Mouse (Mus musculus) stomach, embryonic 15.5 days (tissue): ENCODE results near the gene Kif26a. TPM values are rescaled to one million over a fixed set of nuclear protein-coding genes. Genes with fewer than 3 reads are reported as not detected.

ENCODE experiments used
- ATAC-seq: fragments of 200-750 bp; cut with Nextera tagmentation; 2 replicates; pipeline ENCODE4 v1.8.0; 2017; ENCODE audit warnings: low read depth, moderate number of reproducible peaks, moderate TSS enrichment; ENCODE audit not compliant: insufficient read depth, low FRiP score
- H3K27ac ChIP-seq: fragments of 300-500 bp; sonication (generic); 2 replicates; pipeline ENCODE4 v1.5.1; 2015; ENCODE audit warnings: mild to moderate bottlenecking, inconsistent platforms
- H3K27me3 ChIP-seq: fragments of 300-500 bp; sonication (generic); replicated peaks from 2 replicates; pipeline ENCODE4 v1.6.1; 2015; ENCODE audit warnings: inconsistent platforms
- H3K36me3 ChIP-seq: fragments of 300-500 bp; sonication (generic); 2 replicates; pipeline ENCODE4 v1.6.1; 2015; ENCODE audit warnings: inconsistent platforms
- H3K4me1 ChIP-seq: fragments of 300-500 bp; sonication (generic); 2 replicates; pipeline ENCODE4 v1.6.1; 2015; ENCODE audit warnings: inconsistent platforms
- H3K4me2 ChIP-seq: fragments of 300-500 bp; sonication (generic); 2 replicates; pipeline ENCODE4 v1.6.1; 2015; ENCODE audit warnings: mild to moderate bottlenecking, inconsistent platforms
- H3K4me3 ChIP-seq: fragments of 300-500 bp; sonication (generic); replicated peaks from 2 replicates; pipeline ENCODE4 v1.5.1; 2015; ENCODE audit warnings: inconsistent platforms
- H3K9ac ChIP-seq: fragments of 300-500 bp; sonication (generic); 2 replicates; pipeline ENCODE4 v1.6.1; 2015; ENCODE audit warnings: inconsistent platforms
- H3K9me3 ChIP-seq: fragments of 300-500 bp; sonication (generic); 2 replicates; pipeline ENCODE4 v1.6.1; 2016; ENCODE audit warnings: inconsistent platforms
- WGBS: fragments of 180-500 bp; shearing (Covaris S2); methylation state at CpG from one replicate; pipeline ENCODE4 v1.1.7; 2015; 5-methylcytosine and 5-hydroxymethylcytosine counted together
- polyA plus RNA-seq: library from polyadenylated mRNA; unstranded; fragments of >200 nt; fragmentation: Nextera tagmentation; extraction: Ambion mirVana; gene quantifications from 2 replicates; pipeline ENCODE4 v1.2.1, GENCODE M21; 2015

Kif26a gene
- polyA plus RNA-seq, 1 experiment from 2014 or later: 2.9 TPM

GRCm38 (mm10) chr12:112172214-112172613 is 26.2 kb downstream of the Kif26a start:
- Histone ChIP-seq H3K4me3 (no peak overlapping the region), H3K27me3 (no peaks in the 10 kb centered on the region), H3K9me3 (no peaks in the 10 kb centered on the region), H3K27ac (no peak overlapping the region), H3K4me2 (no peak overlapping the region), H3K4me1 (peaks cover 10% of the 10 kb centered on the region; the same call in 1 of the 2 replicates), H3K36me3 (0 out of 2 replicates have a peak, but pooled peaks cover 2% of the 10 kb centered on the region), H3K9ac (no peak overlapping the region)
- 60% methylated on average over 8 of the region's 8 CpGs for WGBS
- no peak for ATAC-seq

- Histone ChIP-seq H3K4me2 (no peak overlapping the region), H3K9ac (no peak overlapping the region), H3K4me1 (peaks cover 7% of the 10 kb centered on the region; the same call in 1 of the 2 replicates), H3K9me3 (no peaks in the 10 kb centered on the region), H3K27me3 (no peaks in the 10 kb centered on the region), H3K4me3 (no peak overlapping the region), H3K36me3 (0 out of 2 replicates have a peak, but pooled peaks cover 2% of the 10 kb centered on the region), H3K27ac (no peak overlapping the region)
- no peak for ATAC-seq
- 92% methylated on average over 19 of the region's 19 CpGs for WGBS
These were observed 31.7 kb downstream of the Kif26a start for GRCm38 (mm10) chr12:112177679-112178078.

GRCm38 (mm10) chr12:112179687-112180086 is 33.7 kb downstream of the Kif26a start:
- Histone ChIP-seq H3K27ac (no peak overlapping the region), H3K9me3 (no peaks in the 10 kb centered on the region), H3K4me3 (no peak overlapping the region), H3K4me2 (no peak overlapping the region), H3K4me1 (peaks cover 15% of the 10 kb centered on the region), H3K27me3 (no peaks in the 10 kb centered on the region), H3K36me3 (0 out of 2 replicates have a peak, but pooled peaks cover 2% of the 10 kb centered on the region), H3K9ac (no peak overlapping the region)
- 83% methylated on average over 13 of the region's 13 CpGs for WGBS
- no peak for ATAC-seq

GRCm38 (mm10) chr12:112181921-112182608 is 36.1 kb downstream of the Kif26a start:
- H3K4me1 ChIP-seq: peaks cover 17% of the 10 kb centered on the region
- H3K36me3 ChIP-seq: no peaks in the 10 kb centered on the region
- WGBS: 40% methylated on average over 7 of the region's 7 CpGs
- no peaks in the 10 kb centered on the region for H3K9me3 ChIP-seq
- H3K4me3 ChIP-seq: no peak overlapping the region
- no peaks in the 10 kb centered on the region for H3K27me3 ChIP-seq
- ATAC-seq: no peak
- H3K27ac ChIP-seq: no peak overlapping the region
- H3K9ac ChIP-seq: no peak overlapping the region
- no peak overlapping the region for H3K4me2 ChIP-seq

- no peak overlapping the region for H3K27ac ChIP-seq
- 39% methylated on average over 7 of the region's 7 CpGs for WGBS
- H3K9ac ChIP-seq: no peak overlapping the region; the same call in 1 of the 2 replicates
- H3K27me3 ChIP-seq: no peaks in the 10 kb centered on the region
- no peak for ATAC-seq
- no peaks in the 10 kb centered on the region for H3K9me3 ChIP-seq
- no peak overlapping the region for H3K4me3 ChIP-seq
- peaks cover 17% of the 10 kb centered on the region for H3K4me1 ChIP-seq
- H3K4me2 ChIP-seq: no peak overlapping the region
- no peaks in the 10 kb centered on the region for H3K36me3 ChIP-seq
These were observed 36.6 kb downstream of the Kif26a start for GRCm38 (mm10) chr12:112182609-112182955.

GRCm38 (mm10) chr12:112183675-112184074 is 37.7 kb downstream of the Kif26a start:
- ATAC-seq: no peak
- WGBS: 52% methylated on average over 6 of the region's 6 CpGs
- peak overlapping the region; percentile 80 for H3K27ac ChIP-seq
- H3K4me1 ChIP-seq: peaks cover 17% of the 10 kb centered on the region
- H3K9ac ChIP-seq: no peak overlapping the region
- no peak overlapping the region for H3K4me3 ChIP-seq
- H3K9me3 ChIP-seq: no peaks in the 10 kb centered on the region
- H3K4me2 ChIP-seq: no peak overlapping the region
- no peaks in the 10 kb centered on the region for H3K27me3 ChIP-seq
- no peaks in the 10 kb centered on the region for H3K36me3 ChIP-seq

GRCm38 (mm10) chr12:112184390-112184789 is 38.4 kb downstream of the Kif26a start:
- WGBS: 30% methylated on average over 3 of the region's 3 CpGs
- no peaks in the 10 kb centered on the region for H3K36me3 ChIP-seq
- ATAC-seq: peak; percentile 36; the same call in 1 of the 2 replicates
- peaks cover 17% of the 10 kb centered on the region for H3K4me1 ChIP-seq
- H3K27me3 ChIP-seq: no peaks in the 10 kb centered on the region
- peak overlapping the region; percentile 67 for H3K27ac ChIP-seq
- no peak overlapping the region for H3K9ac ChIP-seq
- no peak overlapping the region for H3K4me3 ChIP-seq
- H3K9me3 ChIP-seq: no peaks in the 10 kb centered on the region
- no peak overlapping the region for H3K4me2 ChIP-seq

GRCm38 (mm10) chr12:112186899-112187298 is 40.9 kb downstream of the Kif26a start:
- no peak overlapping the region for H3K27ac ChIP-seq
- H3K36me3 ChIP-seq: no peaks in the 10 kb centered on the region
- H3K4me3 ChIP-seq: no peak overlapping the region
- no peaks in the 10 kb centered on the region for H3K9me3 ChIP-seq
- peaks cover 16% of the 10 kb centered on the region for H3K4me1 ChIP-seq
- no peak overlapping the region for H3K9ac ChIP-seq
- no peaks in the 10 kb centered on the region for H3K27me3 ChIP-seq
- no peak for ATAC-seq
- no peak overlapping the region for H3K4me2 ChIP-seq
- WGBS: 79% methylated on average over 6 of the region's 6 CpGs

- ATAC-seq: no peak
- no peak overlapping the region for H3K9ac ChIP-seq
- H3K36me3 ChIP-seq: no peaks in the 10 kb centered on the region
- H3K4me3 ChIP-seq: no peak overlapping the region
- no peak overlapping the region for H3K4me2 ChIP-seq
- 26% methylated on average over 6 of the region's 6 CpGs for WGBS
- H3K9me3 ChIP-seq: no peaks in the 10 kb centered on the region
- peaks cover 4% of the 10 kb centered on the region; the same call in 1 of the 2 replicates for H3K4me1 ChIP-seq
- no peaks in the 10 kb centered on the region for H3K27me3 ChIP-seq
- H3K27ac ChIP-seq: no peak overlapping the region
These were observed 45.7 kb downstream of the Kif26a start for GRCm38 (mm10) chr12:112191753-112192152.

- Histone ChIP-seq H3K4me3 (no peak overlapping the region), H3K4me1 (peaks cover 7% of the 10 kb centered on the region; the same call in 1 of the 2 replicates), H3K27ac (no peak overlapping the region), H3K9ac (no peak overlapping the region), H3K9me3 (no peaks in the 10 kb centered on the region), H3K36me3 (no peaks in the 10 kb centered on the region), H3K4me2 (peak overlapping the region; percentile 35), H3K27me3 (no peaks in the 10 kb centered on the region)
- 9% methylated on average over 13 of the region's 13 CpGs for WGBS
- no peak for ATAC-seq
These were observed 49.0 kb downstream of the Kif26a start for GRCm38 (mm10) chr12:112195019-112195418.

GRCm38 (mm10) chr12:112196562-112196961 is 50.6 kb downstream of the Kif26a start:
- Histone ChIP-seq H3K4me2 (no peak overlapping the region), H3K9me3 (no peaks in the 10 kb centered on the region), H3K4me1 (peaks cover 7% of the 10 kb centered on the region; the same call in 1 of the 2 replicates), H3K4me3 (no peak overlapping the region), H3K36me3 (no peaks in the 10 kb centered on the region), H3K27ac (no peak overlapping the region), H3K9ac (no peak overlapping the region), H3K27me3 (no peaks in the 10 kb centered on the region)
- 79% methylated on average over 10 of the region's 10 CpGs for WGBS
- no peak for ATAC-seq

GRCm38 (mm10) chr12:112199363-112199762 is 53.4 kb downstream of the Kif26a start:
- H3K4me3 ChIP-seq: no peak overlapping the region
- WGBS: 65% methylated on average over 3 of the region's 3 CpGs
- peaks cover 7% of the 10 kb centered on the region; the same call in 1 of the 2 replicates for H3K4me1 ChIP-seq
- ATAC-seq: no peak
- H3K27me3 ChIP-seq: no peaks in the 10 kb centered on the region
- no peak overlapping the region for H3K9ac ChIP-seq
- H3K4me2 ChIP-seq: no peak overlapping the region
- no peak overlapping the region for H3K27ac ChIP-seq
- no peaks in the 10 kb centered on the region for H3K9me3 ChIP-seq
- H3K36me3 ChIP-seq: no peaks in the 10 kb centered on the region
